Mouse (Mus musculus): ENCODE measurements at regions not wholly inside any gene's neighbourhood (a gene's known extent, or its start where the extent isn't known, plus 50 kb on each side); places are given as distances from the start of the nearest gene placed in this dataset.

DNA sequence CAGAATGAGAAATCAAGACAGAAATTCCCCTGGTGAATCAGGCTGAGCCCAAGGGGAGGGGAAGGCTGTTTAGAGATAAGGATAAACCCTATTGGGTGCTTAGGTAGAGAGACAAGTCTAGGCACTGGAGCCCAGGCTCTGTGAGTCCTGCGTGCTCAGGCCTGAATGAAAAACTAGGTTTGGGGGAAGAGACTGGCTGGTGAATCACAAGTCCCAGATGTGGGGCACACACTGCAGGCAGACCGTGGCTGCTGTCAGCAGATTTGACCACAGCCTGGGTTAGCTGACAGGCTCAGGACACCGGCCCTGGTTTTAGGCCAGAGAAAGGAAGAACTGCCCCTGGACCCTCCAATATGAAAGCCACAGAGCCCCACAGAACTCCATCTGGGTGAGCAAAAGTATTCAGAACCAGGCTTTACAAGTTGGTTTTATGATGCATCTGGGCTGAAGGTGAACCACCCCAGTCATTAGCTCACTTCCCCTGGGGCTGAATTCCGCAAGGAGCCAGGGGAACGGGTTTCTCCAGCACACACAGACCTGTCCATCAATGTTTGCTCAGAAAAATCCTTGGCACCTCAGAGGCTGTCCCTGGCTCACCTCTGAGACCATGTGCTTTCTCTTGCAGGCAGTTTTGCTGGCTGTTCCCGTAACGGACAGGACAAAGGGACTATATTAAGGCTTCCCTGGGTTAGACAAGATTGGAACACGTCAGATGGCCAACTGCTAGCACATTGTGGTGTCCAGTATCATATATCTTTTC, 73.8 kb upstream of the Eif4g2 start:
- no peak for TF ChIP-seq CTCF (IDR thresholded peaks at IDR 0.05; ENCODE audit: insufficient read depth, low read length)
- TF ChIP-seq POLR2A (IDR thresholded peaks at IDR 0.05; ENCODE audit: borderline replicate concordance, extremely low read depth, low read depth, low read length): no peak
- Histone ChIP-seq H3K4me3 (replicated peaks; ENCODE audit: extremely low read depth, low read depth, low read length) (no peak overlapping the region), H3K4me1 (ENCODE audit: control insufficient read depth, insufficient read depth, low read length) (no peaks in the 10 kb centered on the region)
- WGBS: 50% methylated on average over 8 of the region's 8 CpGs
- no peak for DNase-seq

DNA sequence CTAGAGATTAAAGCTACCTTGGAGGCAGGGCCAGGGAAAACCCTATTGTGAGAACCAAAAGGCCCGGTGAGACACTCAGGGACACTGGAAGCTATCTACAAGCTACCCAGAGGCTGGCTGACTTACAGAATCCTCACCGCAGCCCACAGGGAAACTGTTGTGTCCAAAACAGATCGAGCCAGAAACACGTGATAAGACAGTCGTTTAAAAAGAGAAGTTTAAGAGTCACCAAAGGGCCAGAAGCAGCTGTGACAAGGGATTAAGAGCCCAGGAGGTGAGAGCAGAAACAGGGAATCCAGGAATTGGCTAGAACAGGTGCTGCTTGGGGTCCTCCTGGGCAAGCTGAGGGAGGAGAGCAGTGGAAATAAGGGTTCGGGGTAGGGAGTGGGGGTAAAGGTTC, 73.2 kb upstream of the Eif4g2 start:
- no peak for DNase-seq
- WGBS: 64% methylated on average over 6 of the region's 6 CpGs
- no peak for TF ChIP-seq CTCF (IDR thresholded peaks at IDR 0.05; ENCODE audit: insufficient read depth, low read length)
- no peak for TF ChIP-seq POLR2A (IDR thresholded peaks at IDR 0.05; ENCODE audit: borderline replicate concordance, extremely low read depth, low read depth, low read length)
- no peaks in the 10 kb centered on the region for H3K4me1 ChIP-seq (ENCODE audit: control insufficient read depth, insufficient read depth, low read length)
- no peak overlapping the region for H3K4me3 ChIP-seq (replicated peaks; ENCODE audit: extremely low read depth, low read depth, low read length)

DNA sequence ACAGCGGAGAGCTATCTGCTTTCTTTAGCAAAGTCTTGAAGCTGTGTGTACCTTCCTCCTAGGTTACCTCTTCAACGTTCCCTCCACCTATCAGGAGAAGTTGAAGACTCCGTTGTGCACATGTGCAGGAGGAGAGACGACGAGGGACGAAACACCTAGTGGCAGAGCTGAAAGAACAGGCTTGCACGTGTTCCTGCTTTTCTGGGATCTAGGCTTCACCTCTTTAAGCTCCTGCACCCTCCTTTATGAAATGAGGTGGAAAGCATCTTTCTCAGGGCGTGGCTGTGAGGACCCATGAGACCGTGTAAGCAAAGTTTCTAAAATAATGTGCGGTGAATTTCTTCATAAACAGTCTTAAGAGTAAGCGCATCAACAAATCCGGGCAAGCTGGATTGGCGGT, 71.4 kb upstream of the Eif4g2 start:
- no peak for TF ChIP-seq POLR2A (IDR thresholded peaks at IDR 0.05; ENCODE audit: borderline replicate concordance, extremely low read depth, low read depth, low read length)
- no peak for TF ChIP-seq CTCF (IDR thresholded peaks at IDR 0.05; ENCODE audit: insufficient read depth, low read length)
- no peaks in the 10 kb centered on the region for H3K4me1 ChIP-seq (ENCODE audit: control insufficient read depth, insufficient read depth, low read length)
- no peak for DNase-seq
- H3K4me3 ChIP-seq (replicated peaks; ENCODE audit: extremely low read depth, low read depth, low read length): no peak overlapping the region
- 79% methylated on average over 13 of the region's 13 CpGs for WGBS

DNA sequence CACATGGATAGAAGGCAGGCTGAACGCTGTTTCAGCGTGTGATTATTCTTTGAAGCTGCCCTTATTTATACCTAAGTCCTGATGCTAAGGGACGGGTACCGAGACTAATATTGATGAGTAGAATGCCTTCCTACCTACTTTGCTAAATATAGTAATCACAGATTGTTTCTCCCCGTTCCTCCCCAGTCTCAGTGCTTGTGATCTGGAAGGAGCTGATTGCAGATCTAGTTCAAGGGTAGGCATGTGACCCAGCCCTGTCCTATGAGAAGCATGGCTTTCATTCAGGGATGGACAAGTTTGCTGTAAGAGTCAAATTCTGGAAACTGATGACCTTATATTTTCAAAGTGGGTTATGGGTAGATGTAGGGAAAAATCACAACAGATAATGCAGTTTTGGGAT, 67.7 kb upstream of the Eif4g2 start:
- 75% methylated on average over 5 of the region's 5 CpGs for WGBS
- TF ChIP-seq POLR2A (IDR thresholded peaks at IDR 0.05; ENCODE audit: borderline replicate concordance, extremely low read depth, low read depth, low read length): no peak
- no peak for TF ChIP-seq CTCF (IDR thresholded peaks at IDR 0.05; ENCODE audit: insufficient read depth, low read length)
- DNase-seq: no peak
- Histone ChIP-seq H3K4me3 (replicated peaks; ENCODE audit: extremely low read depth, low read depth, low read length) (no peak overlapping the region), H3K4me1 (ENCODE audit: control insufficient read depth, insufficient read depth, low read length) (no peaks in the 10 kb centered on the region)

DNA sequence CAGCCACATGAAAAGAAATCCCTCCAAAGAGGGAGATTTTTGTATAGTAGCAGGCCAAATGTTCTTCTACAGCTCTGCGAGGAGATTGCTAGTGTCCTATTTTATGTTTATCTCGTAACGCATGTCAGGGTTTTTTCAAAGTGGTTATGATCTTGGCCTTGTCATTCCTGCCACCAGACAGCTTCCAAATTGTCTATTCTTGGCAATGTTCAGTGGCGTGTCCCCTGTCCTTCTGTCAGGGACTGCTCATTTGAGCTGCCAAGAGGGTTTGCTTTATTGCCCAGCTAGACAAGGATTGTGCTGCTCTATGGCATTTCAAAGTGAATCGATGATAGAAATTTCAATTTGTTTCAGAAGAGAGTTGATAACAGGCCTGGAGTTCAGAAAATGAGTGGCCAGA, 67.3 kb upstream of the Eif4g2 start:
- H3K4me1 ChIP-seq (ENCODE audit: control insufficient read depth, insufficient read depth, low read length): no peaks in the 10 kb centered on the region
- no peak for TF ChIP-seq CTCF (IDR thresholded peaks at IDR 0.05; ENCODE audit: insufficient read depth, low read length)
- TF ChIP-seq POLR2A (IDR thresholded peaks at IDR 0.05; ENCODE audit: borderline replicate concordance, extremely low read depth, low read depth, low read length): no peak
- WGBS: 70% methylated on average over 5 of the region's 5 CpGs
- H3K4me3 ChIP-seq (replicated peaks; ENCODE audit: extremely low read depth, low read depth, low read length): no peak overlapping the region
- DNase-seq: no peak

DNA sequence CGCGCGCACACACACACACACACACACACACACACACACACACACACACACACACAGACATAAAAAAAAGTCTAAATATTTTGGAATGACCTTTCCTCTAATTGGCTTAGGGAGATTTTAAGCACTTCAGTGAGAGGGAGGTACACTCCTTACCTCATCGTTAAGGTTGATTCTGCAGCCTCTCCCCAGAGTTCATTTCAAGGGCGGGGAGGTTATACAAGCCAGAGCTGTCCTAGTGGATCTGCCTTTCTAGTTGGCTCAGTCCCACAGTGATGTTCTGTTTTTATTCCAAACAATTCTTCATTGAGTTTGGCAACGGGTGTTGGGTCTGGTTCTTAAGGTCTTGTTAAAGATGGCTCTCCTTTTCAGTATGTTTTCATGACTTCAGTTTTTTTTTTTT, 64.8 kb upstream of the Eif4g2 start:
- DNase-seq: no peak
- no peak for TF ChIP-seq CTCF (IDR thresholded peaks at IDR 0.05; ENCODE audit: insufficient read depth, low read length)
- TF ChIP-seq POLR2A (IDR thresholded peaks at IDR 0.05; ENCODE audit: borderline replicate concordance, extremely low read depth, low read depth, low read length): no peak
- WGBS: 74% methylated on average over 6 of the region's 6 CpGs
- H3K4me1 ChIP-seq (ENCODE audit: control insufficient read depth, insufficient read depth, low read length): no peaks in the 10 kb centered on the region
- no peak overlapping the region for H3K4me3 ChIP-seq (replicated peaks; ENCODE audit: extremely low read depth, low read depth, low read length)

DNA sequence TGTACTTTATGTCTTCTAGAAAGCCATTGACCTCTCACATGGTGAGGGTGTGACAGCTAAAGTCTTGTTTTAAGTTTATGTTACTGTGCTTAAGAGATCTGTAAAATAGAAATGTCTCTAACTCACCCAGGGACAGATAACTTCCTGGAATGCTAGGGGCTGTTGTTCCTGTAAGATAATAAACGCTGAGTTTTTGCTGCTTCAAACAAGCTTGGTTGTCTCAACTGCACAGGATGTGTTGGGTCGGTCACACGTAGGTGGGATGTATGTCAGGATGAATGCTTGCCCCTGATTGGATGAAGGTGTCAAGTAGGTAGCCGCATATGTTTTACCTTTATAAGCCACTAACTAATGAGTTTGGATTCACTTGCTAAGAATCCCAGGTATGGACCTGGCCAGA, 63.8 kb upstream of the Eif4g2 start:
- DNase-seq: no peak
- TF ChIP-seq POLR2A (IDR thresholded peaks at IDR 0.05; ENCODE audit: borderline replicate concordance, extremely low read depth, low read depth, low read length) (no peak), CTCF (IDR thresholded peaks at IDR 0.05; ENCODE audit: insufficient read depth, low read length) (no peak)
- Histone ChIP-seq H3K4me3 (replicated peaks; ENCODE audit: extremely low read depth, low read depth, low read length) (no peak overlapping the region), H3K4me1 (ENCODE audit: control insufficient read depth, insufficient read depth, low read length) (no peaks in the 10 kb centered on the region)
- 67% methylated on average over 4 of the region's 4 CpGs for WGBS

DNA sequence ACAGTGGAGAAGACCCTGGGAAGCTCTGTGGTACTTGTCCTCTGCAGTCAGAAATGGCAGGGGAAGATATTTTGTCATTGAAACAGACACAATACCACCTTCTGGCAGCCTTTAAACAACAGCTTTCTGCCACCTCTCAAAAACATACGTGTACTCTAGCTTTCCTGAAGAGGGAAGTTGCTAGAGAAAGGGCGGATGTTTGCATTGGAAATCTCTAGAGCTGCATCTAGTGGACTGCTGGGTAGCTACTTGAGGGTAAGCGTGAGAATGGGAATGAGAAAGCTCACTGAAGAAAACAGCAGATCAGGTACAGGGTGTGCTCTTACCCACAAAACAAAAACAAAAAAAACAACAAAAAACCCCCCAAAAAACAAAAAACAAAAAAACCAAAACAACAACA, 61.4 kb upstream of the Eif4g2 start:
- Histone ChIP-seq H3K4me3 (replicated peaks; ENCODE audit: extremely low read depth, low read depth, low read length) (no peak overlapping the region), H3K4me1 (ENCODE audit: control insufficient read depth, insufficient read depth, low read length) (no peaks in the 10 kb centered on the region)
- no peak for DNase-seq
- TF ChIP-seq CTCF (IDR thresholded peaks at IDR 0.05; ENCODE audit: insufficient read depth, low read length) (no peak), POLR2A (IDR thresholded peaks at IDR 0.05; ENCODE audit: borderline replicate concordance, extremely low read depth, low read depth, low read length) (no peak)
- WGBS: 42% methylated on average over 3 of the region's 3 CpGs

DNA sequence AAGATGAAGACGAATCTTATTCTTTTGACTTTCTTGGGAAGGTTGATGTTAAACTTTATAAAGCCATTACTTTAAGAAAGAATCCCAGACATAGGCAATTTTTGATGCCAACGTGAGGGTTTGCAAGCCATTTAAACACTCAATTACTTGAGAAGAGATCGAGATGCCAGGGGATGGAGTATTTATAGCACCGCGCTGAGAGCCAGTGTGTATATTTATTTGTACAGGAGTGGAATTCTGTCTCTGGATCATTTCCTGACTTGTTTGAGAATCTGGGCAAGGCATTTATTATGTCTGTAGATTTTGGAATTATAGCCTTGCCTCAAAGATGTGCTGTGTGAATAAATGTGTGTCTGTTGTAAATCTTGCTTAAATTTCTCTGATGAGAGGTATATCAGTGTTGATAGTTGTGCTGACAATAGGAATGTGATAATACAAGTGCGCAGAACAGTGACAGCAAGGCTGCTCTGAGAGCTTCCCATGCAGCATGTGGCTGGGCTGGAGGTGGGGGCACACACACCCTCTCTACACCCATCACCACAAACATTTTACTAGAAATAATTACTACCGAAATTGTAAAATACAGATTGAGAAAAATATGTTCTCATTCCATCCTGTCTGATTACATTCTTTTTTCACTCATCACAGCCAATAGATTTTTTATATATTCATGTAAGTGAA, 58.6 kb upstream of the Eif4g2 start:
- no peak overlapping the region for H3K4me3 ChIP-seq (replicated peaks; ENCODE audit: extremely low read depth, low read depth, low read length)
- DNase-seq: no peak
- H3K4me1 ChIP-seq (ENCODE audit: control insufficient read depth, insufficient read depth, low read length): no peaks in the 10 kb centered on the region
- TF ChIP-seq POLR2A (IDR thresholded peaks at IDR 0.05; ENCODE audit: borderline replicate concordance, extremely low read depth, low read depth, low read length): no peak
- no peak for TF ChIP-seq CTCF (IDR thresholded peaks at IDR 0.05; ENCODE audit: insufficient read depth, low read length)
- WGBS: 43% methylated on average over 7 of the region's 7 CpGs

DNA sequence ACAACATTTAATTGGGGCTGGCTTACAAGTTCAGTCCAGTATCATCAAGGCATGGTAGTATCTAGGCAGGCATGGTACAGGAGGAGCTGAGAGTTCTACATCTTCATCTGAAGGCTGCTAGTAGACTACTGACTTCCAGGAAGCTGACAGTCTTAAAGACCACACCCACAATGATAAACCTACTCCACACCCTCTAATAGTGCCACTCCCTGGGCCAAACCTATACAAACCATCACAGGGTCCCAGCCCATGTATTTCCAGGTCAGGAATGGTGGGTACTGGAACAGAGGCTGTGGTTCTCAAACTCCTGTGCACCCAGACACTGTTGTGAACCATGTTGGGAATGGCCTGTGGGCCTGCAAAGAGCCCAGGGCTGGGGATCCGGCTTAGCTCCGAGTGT, 55.2 kb upstream of the Eif4g2 start:
- TF ChIP-seq POLR2A (IDR thresholded peaks at IDR 0.05; ENCODE audit: borderline replicate concordance, extremely low read depth, low read depth, low read length) (no peak), CTCF (IDR thresholded peaks at IDR 0.05; ENCODE audit: insufficient read depth, low read length) (no peak)
- DNase-seq: no peak
- H3K4me3 ChIP-seq (replicated peaks; ENCODE audit: extremely low read depth, low read depth, low read length): no peak overlapping the region
- 96% methylated on average over 2 of the region's 2 CpGs for WGBS
- peaks cover 2% of the 10 kb centered on the region for H3K4me1 ChIP-seq (ENCODE audit: control insufficient read depth, insufficient read depth, low read length)
